Mouse (Mus musculus) forebrain, postnatal 0 days (tissue): ENCODE results near the gene Srpk1. TPM values are rescaled to one million over a fixed set of nuclear protein-coding genes. Genes with fewer than 3 reads are reported as not detected.

Experiments used
- ATAC-seq: fragments of 200-750 bp; cut with Nextera tagmentation; 2 replicates; pipeline ENCODE4 v1.8.0; 2017; ENCODE audit warnings: mild to moderate bottlenecking, moderate library complexity
- DNase-seq: peaks from one replicate; pipeline ENCODE4 v3.0.0-alpha.2; 2015
- H3K27ac ChIP-seq: fragments of 300-500 bp; sonication (generic); 2 replicates; pipeline ENCODE4 v1.5.1; 2014; ENCODE audit warnings: low read depth, mild to moderate bottlenecking, antibody characterized with exemption, low read length, moderate library complexity, mixed read lengths
- H3K27me3 ChIP-seq: fragments of 300-500 bp; sonication (generic); 2 replicates; pipeline ENCODE4 v1.6.1; 2014; ENCODE audit warnings: mild to moderate bottlenecking, low read length, mixed read lengths; ENCODE audit not compliant: insufficient read depth
- H3K36me3 ChIP-seq: fragments of 300-500 bp; sonication (generic); 2 replicates; pipeline ENCODE4 v1.6.1; 2014; ENCODE audit warnings: mild to moderate bottlenecking, moderate library complexity; ENCODE audit not compliant: insufficient read depth
- H3K4me1 ChIP-seq: fragments of 300-500 bp; sonication (generic); 2 replicates; pipeline ENCODE4 v1.6.1; 2014; ENCODE audit warnings: antibody characterized with exemption; ENCODE audit not compliant: insufficient read depth
- H3K4me2 ChIP-seq: fragments of 300-500 bp; sonication (generic); 2 replicates; pipeline ENCODE4 v1.6.1; 2014; ENCODE audit warnings: low read depth, mild to moderate bottlenecking, moderate library complexity
- H3K4me3 ChIP-seq: fragments of 300-500 bp; sonication (generic); 2 replicates; pipeline ENCODE4 v1.5.1; 2014; ENCODE audit warnings: low read depth, low read length, mixed read lengths
- H3K9ac ChIP-seq: fragments of 300-500 bp; sonication (generic); 2 replicates; pipeline ENCODE4 v1.6.1; 2014; ENCODE audit warnings: mild to moderate bottlenecking
- H3K9me3 ChIP-seq: fragments of 300-500 bp; sonication (generic); 2 replicates; pipeline ENCODE4 v1.6.1; 2016; ENCODE audit warnings: low read length
- CTCF ChIP-seq: sonication (generic); IDR thresholded peaks from 2 replicates; pipeline ENCODE4 v1.5.1; 2016; ENCODE audit warnings: antibody characterized with exemption, control low read depth, low read depth
- WGBS: fragments of 180-500 bp; shearing (Covaris S2); extraction: QIAGEN DNeasy Blood & Tissue Kit; methylation state at CpG from one replicate; pipeline ENCODE4 v1.1.7; 2014; 5-methylcytosine and 5-hydroxymethylcytosine counted together
- polyA plus RNA-seq: library from polyadenylated mRNA; unstranded; fragments of >200 nt; fragmentation: Nextera tagmentation; extraction: Ambion mirVana; gene quantifications from 2 replicates; pipeline ENCODE4 v1.2.1, GENCODE M21; 2015
- total RNA-seq: library from RNA; depleted of rRNA; stranded (reverse); fragments of >200 nt; gene quantifications from 2 replicates; pipeline ENCODE4 v1.2.3, GENCODE M21; 2014

Srpk1 gene
- total and polyA plus RNA-seq, 2 experiments from 2014 or later: 55.4 to 75.1 TPM

DNA sequence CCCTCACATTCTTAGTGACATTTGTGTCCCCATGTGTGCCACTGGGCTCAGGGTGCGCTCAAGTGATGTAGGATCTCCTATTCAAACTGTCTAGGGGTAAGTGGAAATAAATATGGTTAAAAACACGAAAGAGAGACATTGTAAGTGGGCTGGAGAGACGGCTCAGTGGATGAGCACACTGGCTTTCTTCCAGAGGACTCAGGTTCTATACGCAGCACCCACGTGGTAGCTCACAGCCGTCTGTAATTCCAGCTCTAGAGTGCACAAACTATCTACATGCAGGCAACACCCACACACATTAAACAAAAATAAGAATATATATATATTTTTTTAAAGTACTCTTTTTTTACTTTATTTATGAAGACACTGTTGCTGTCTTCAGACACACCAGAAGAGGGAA lies 49.6 kb downstream of the Srpk1 start:
- H3K9me3 ChIP-seq: no peaks in the 10 kb centered on the region
- no peak overlapping the region for H3K4me2 ChIP-seq
- H3K4me1 ChIP-seq: no peaks in the 10 kb centered on the region
- no peak overlapping the region for H3K4me3 ChIP-seq
- ATAC-seq: no peak
- WGBS: 79% methylated on average over 6 of the region's 6 CpGs
- no peaks in the 10 kb centered on the region for H3K36me3 ChIP-seq
- H3K9ac ChIP-seq: no peak overlapping the region
- H3K27ac ChIP-seq: no peak overlapping the region
- no peak for TF ChIP-seq CTCF
- H3K27me3 ChIP-seq: no peaks in the 10 kb centered on the region
- DNase-seq: no peak

DNA sequence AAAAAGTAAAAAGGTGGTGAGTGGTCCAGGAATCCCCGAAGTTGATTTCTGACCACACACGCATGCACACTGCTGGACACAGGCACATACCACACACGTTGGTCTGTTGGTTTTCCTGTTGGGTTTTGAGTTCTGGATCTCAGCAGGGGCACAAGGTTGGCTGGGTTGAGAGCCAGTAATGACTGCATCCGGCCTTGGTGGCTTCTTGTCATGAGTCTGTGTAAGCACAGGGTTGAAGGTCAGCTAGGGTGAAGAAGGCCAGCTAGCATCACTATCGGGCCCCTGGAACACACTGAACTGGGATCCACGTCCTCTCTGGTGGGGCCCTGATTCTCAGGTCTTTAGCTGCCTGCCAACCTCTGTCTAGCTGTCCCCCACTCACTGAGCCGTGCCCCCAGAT lies 50.0 kb downstream of the Srpk1 start:
- Histone ChIP-seq H3K9ac (no peak overlapping the region), H3K27me3 (no peaks in the 10 kb centered on the region), H3K4me3 (no peak overlapping the region), H3K9me3 (no peaks in the 10 kb centered on the region), H3K4me2 (no peak overlapping the region), H3K27ac (no peak overlapping the region), H3K36me3 (no peaks in the 10 kb centered on the region), H3K4me1 (no peaks in the 10 kb centered on the region)
- WGBS: 81% methylated on average over 7 of the region's 7 CpGs
- ATAC-seq (no peak), DNase-seq (no peak)
- TF ChIP-seq CTCF: no peak

DNA sequence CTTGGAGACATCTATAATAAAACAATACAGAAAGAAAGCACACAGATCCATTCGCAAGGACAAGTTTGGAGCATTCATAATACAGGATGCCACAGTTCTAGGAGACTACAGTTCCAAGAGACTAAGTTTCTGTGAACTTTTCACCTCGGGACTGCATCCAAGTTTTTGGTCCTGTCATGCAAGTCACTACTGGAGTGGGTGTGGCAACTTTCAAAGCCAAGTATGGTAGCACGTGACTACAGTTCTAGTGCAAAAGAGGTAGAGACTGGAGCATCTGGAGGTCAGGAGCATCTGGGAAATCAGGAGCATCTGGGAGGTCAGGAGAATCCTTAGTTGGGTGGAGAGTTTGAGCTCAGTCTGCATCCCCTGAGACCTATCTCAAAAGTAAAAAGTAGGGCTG lies 50.6 kb downstream of the Srpk1 start:
- Histone ChIP-seq H3K9ac (no peak overlapping the region), H3K36me3 (no peaks in the 10 kb centered on the region), H3K4me2 (no peak overlapping the region), H3K4me3 (no peak overlapping the region), H3K27ac (no peak overlapping the region), H3K27me3 (no peaks in the 10 kb centered on the region), H3K4me1 (no peaks in the 10 kb centered on the region), H3K9me3 (no peaks in the 10 kb centered on the region)
- no peak for TF ChIP-seq CTCF
- no peak for DNase-seq
- no peak for ATAC-seq
- WGBS: 82% methylated on average over 3 of the region's 3 CpGs

DNA sequence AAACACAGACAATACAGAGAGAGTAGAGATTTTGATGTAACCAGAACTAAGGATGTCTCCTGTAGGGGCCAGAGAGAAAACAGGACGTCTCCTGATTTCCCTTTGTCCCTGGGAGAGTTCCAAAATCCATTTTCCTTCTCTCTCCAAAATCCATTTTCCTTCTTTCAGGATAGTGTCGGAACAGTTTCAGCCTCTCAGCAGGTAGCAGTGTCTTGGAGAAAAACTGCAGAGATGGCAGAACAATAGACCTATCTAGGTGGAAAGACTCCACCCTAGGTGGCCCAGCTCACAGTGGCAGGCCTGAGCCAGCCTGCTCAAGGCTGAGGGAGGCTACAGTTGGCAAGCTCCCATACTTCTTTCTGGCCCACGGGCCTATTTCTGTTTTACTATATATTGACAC lies 55.0 kb downstream of the Srpk1 start:
- no peak for TF ChIP-seq CTCF
- WGBS: 16% methylated on average over 3 of the region's 3 CpGs
- ATAC-seq: no peak
- H3K4me2 ChIP-seq: no peak overlapping the region
- H3K4me3 ChIP-seq: no peak overlapping the region
- DNase-seq: no peak
- no peaks in the 10 kb centered on the region for H3K4me1 ChIP-seq
- H3K9me3 ChIP-seq: no peaks in the 10 kb centered on the region
- H3K27ac ChIP-seq: no peak overlapping the region
- no peak overlapping the region for H3K9ac ChIP-seq
- H3K36me3 ChIP-seq: no peaks in the 10 kb centered on the region
- no peaks in the 10 kb centered on the region for H3K27me3 ChIP-seq

DNA sequence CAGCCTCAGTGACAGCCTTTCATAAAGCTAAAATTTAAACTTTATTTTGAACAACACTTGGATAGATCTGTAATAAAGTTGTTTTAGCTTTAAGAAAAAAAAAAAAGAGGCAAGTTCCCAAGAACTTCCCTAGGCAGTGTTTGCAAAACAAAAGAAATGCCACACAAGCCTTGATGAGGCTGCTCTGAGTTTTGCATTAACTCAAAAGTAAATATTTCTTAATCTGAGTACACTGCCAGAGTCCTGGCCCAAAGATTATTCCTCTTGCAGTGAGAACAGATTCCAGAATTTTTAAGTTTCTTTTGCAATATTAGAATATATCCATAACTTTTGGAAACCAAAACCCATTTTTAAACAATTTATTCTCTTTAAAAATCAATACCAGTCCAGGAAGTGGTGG lies 57.3 kb downstream of the Srpk1 start:
- Histone ChIP-seq H3K4me1 (no peaks in the 10 kb centered on the region), H3K27ac (no peak overlapping the region), H3K9ac (no peak overlapping the region), H3K4me3 (no peak overlapping the region), H3K36me3 (no peaks in the 10 kb centered on the region), H3K27me3 (no peaks in the 10 kb centered on the region), H3K9me3 (no peaks in the 10 kb centered on the region), H3K4me2 (no peak overlapping the region)
- no peak for DNase-seq
- no peak for TF ChIP-seq CTCF
- ATAC-seq: no peak

DNA sequence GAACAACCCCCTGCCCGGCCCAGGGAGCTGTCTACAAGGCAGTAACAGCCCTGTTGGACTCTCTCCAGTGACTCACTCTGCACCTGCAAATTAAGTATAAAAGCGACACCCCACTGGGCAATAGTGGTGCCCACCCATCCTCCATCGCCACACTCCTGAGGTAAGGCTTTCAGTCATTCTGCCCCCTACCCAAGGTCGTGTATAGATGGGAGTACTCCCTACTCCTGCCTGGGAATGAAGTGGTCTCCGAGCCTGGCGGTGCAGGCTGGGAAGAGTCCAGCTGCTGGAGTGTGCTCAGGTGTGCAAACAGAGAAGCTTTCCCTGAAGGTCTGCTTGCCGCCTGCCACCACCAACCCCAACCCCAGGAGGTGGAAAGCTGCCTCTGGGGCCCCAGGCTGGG lies 60.9 kb downstream of the Srpk1 start:
- Histone ChIP-seq H3K9me3 (no peaks in the 10 kb centered on the region), H3K4me2 (no peak overlapping the region)
- 66% methylated on average over 7 of the region's 7 CpGs for WGBS

DNA sequence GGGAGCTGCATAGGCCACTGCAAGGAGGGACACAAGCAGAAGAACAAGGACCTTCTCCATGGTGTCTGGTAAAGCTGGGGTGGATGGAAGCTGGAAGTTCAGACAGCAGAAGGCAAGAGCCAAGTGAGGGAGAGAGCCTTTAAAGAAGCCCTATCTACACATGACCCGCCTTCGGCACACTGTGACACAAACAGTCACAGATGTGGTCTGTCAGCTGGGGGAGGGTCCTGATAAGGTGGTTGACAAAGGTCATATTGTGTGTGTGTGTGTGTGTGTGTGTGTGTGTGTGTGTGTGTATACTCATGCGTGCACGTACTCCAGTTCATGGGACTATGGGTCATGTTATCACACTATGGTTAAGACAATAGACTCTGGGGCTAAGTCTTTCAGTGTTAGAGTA lies 61.9 kb downstream of the Srpk1 start, which contains the start of gene Clps:
Gene Clps, minus strand, starts transcription at position 169 of the 400 bp plus-strand sequence.
- H3K4me3 ChIP-seq: no peak within 1 kb of the TSS
- ATAC-seq: no peak
- H3K9ac ChIP-seq: no peak within 1 kb of the TSS
- H3K4me1 ChIP-seq: no peaks in the 10 kb centered on the region
- WGBS: 88% methylated on average over 4 of the region's 4 CpGs
- TF ChIP-seq CTCF: no peak
- no peaks in the 10 kb centered on the region for H3K9me3 ChIP-seq
- no peaks in the 10 kb centered on the region for H3K36me3 ChIP-seq
- H3K4me2 ChIP-seq: no peak within 1 kb of the TSS
- H3K27me3 ChIP-seq: no peaks in the 10 kb centered on the region
- DNase-seq: no peak
- no peak within 1 kb of the TSS for H3K27ac ChIP-seq

More for the DNA sequence above, 60.9 kb downstream of the Srpk1 start:
- Histone ChIP-seq H3K27me3 (no peaks in the 10 kb centered on the region), H3K4me1 (no peaks in the 10 kb centered on the region), H3K4me3 (no peak overlapping the region), H3K36me3 (no peaks in the 10 kb centered on the region), H3K9ac (no peak overlapping the region), H3K27ac (no peak overlapping the region)
- no peak for TF ChIP-seq CTCF
- no peak for DNase-seq
- ATAC-seq: no peak

DNA sequence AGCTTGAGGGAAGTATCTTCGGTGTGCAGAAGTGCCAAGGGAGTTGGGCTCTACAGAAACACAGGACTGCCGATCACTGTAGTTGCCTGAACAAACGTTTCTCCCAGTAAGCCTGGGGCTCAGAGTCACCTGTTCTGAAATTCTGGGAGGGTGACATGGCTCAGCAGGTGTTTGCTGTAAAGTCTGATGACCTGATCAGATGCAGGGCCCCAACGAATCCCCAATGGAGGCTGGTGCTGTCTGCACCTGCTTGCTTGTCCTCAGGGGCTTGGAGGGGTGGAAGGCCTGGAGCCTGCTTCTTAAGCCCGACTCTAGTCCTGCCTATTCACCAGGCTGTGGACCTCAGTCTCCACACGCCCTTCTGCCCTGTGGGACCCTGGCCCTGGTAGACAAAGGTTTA lies 64.7 kb downstream of the Srpk1 start:
- ATAC-seq: no peak
- Histone ChIP-seq H3K27me3 (no peaks in the 10 kb centered on the region), H3K9ac (no peak overlapping the region), H3K36me3 (no peaks in the 10 kb centered on the region), H3K27ac (no peak overlapping the region), H3K4me2 (no peak overlapping the region), H3K9me3 (no peaks in the 10 kb centered on the region), H3K4me3 (no peak overlapping the region), H3K4me1 (no peaks in the 10 kb centered on the region)
- no peak for DNase-seq
- no peak for TF ChIP-seq CTCF
- 81% methylated on average over 6 of the region's 6 CpGs for WGBS
